Mouse (Mus musculus) MEL (cell line): ENCODE measurements at regions not wholly inside any gene's neighbourhood (a gene's known extent, or its start where the extent isn't known, plus 50 kb on each side); places are given as distances from the start of the nearest gene placed in this dataset.

Experiments
- DNase-seq: peaks from one replicate; pipeline ENCODE4 v3.0.0; 2011; ENCODE audit warnings: low read depth, low spot score
- H3K27ac ChIP-seq: 2 replicates; pipeline ENCODE4 v1.5.1; 2012; ENCODE audit warnings: low read depth, mild to moderate bottlenecking, control low read depth, low read length, moderate library complexity; ENCODE audit not compliant: control insufficient read depth
- H3K27me3 ChIP-seq, 2 experiments: fragments of 150-350 bp in 1 of 2; sonication (generic) in 1 of 2; 2 replicates each; pipeline ENCODE4 v1.6.1; 2012; ENCODE audit warnings: low read length in 2 of 2, mild to moderate bottlenecking in 2 of 2, improper control_type of control experiment in 1 of 2, moderate library complexity in 1 of 2; ENCODE audit not compliant: insufficient read depth in 2 of 2, control insufficient read depth in 1 of 2
- H3K36me3 ChIP-seq, 2 experiments: 2 replicates each; pipeline ENCODE4 v1.6.1; 2012 to 2014; ENCODE audit warnings: low read length in 2 of 2, improper control_type of control experiment in 1 of 2, inconsistent platforms in 1 of 2, mild to moderate bottlenecking in 1 of 2; ENCODE audit not compliant: insufficient read depth in 2 of 2, control insufficient read depth in 1 of 2
- H3K4me1 ChIP-seq, 2 experiments: fragments of 150-350 bp in 1 of 2; sonication (generic) in 1 of 2; 2 replicates each; pipeline ENCODE4 v1.6.1; 2012; ENCODE audit warnings: low read length in 2 of 2, improper control_type of control experiment in 1 of 2, mild to moderate bottlenecking in 1 of 2; ENCODE audit not compliant: insufficient read depth in 2 of 2, control insufficient read depth in 1 of 2
- H3K4me3 ChIP-seq, 2 experiments: fragments of 150-350 bp in 1 of 2; sonication (generic) in 1 of 2; 2 replicates each; pipeline ENCODE4 v1.5.1; 2012; ENCODE audit warnings: low read depth in 2 of 2, low read length in 2 of 2, mild to moderate bottlenecking in 2 of 2, moderate library complexity in 2 of 2, control low read depth in 1 of 2, improper control_type of control experiment in 1 of 2; ENCODE audit not compliant: control insufficient read depth in 1 of 2, insufficient read depth in 1 of 2
- H3K79me2 ChIP-seq: 2 replicates; pipeline ENCODE4 v1.6.1; 2012; ENCODE audit warnings: mild to moderate bottlenecking, low read length, moderate library complexity; ENCODE audit not compliant: control insufficient read depth, poor library complexity, insufficient read depth
- H3K9ac ChIP-seq: 2 replicates; pipeline ENCODE4 v1.6.1; 2012; ENCODE audit warnings: low read depth, mild to moderate bottlenecking, control low read depth, low read length, moderate library complexity; ENCODE audit not compliant: control insufficient read depth, poor library complexity, severe bottlenecking
- H3K9me3 ChIP-seq: fragments of 150-350 bp; sonication (generic); replicated peaks from 2 replicates; pipeline ENCODE4 v1.6.1; 2012; ENCODE audit warnings: mild to moderate bottlenecking, low read length, improper control_type of control experiment, moderate library complexity; ENCODE audit not compliant: insufficient read depth
- BHLHE40 ChIP-seq: IDR thresholded peaks from 2 replicates; pipeline ENCODE4 v1.6.1; 2012; ENCODE audit warnings: low read depth, mild to moderate bottlenecking, inconsistent platforms, low read length, improper control_type of control experiment, borderline replicate concordance
- CHD1 ChIP-seq: IDR thresholded peaks from 2 replicates; pipeline ENCODE4 v1.6.1; 2012; ENCODE audit warnings: low read depth, mild to moderate bottlenecking, inconsistent platforms, low read length, improper control_type of control experiment
- CHD2 ChIP-seq: IDR thresholded peaks from 2 replicates; pipeline ENCODE4 v1.6.1; 2011; ENCODE audit warnings: low read length, improper control_type of control experiment
- CTCF ChIP-seq, 3 experiments: IDR thresholded peaks in 2 of 3; conservative IDR thresholded peaks in 1 of 3; 2 replicates each; pipeline ENCODE4 v1.5.1; 2011 to 2012; ENCODE audit warnings: low read length in 3 of 3, low read depth in 2 of 3, mild to moderate bottlenecking in 2 of 3, improper control_type of control experiment in 1 of 3, inconsistent platforms in 1 of 3, mixed read lengths in 1 of 3, moderate library complexity in 1 of 3; ENCODE audit not compliant: control insufficient read depth in 1 of 3, insufficient read depth in 1 of 3, poor library complexity in 1 of 3, severe bottlenecking in 1 of 3
- E2F4 ChIP-seq: IDR thresholded peaks from 2 replicates; pipeline ENCODE4 v1.6.1; 2011; ENCODE audit warnings: low read depth, low read length, improper control_type of control experiment, borderline replicate concordance
- ELF1 ChIP-seq: IDR thresholded peaks from 2 replicates; pipeline ENCODE4 v1.6.1; 2014; ENCODE audit warnings: low read depth, mild to moderate bottlenecking, inconsistent platforms, low read length, improper control_type of control experiment, moderate library complexity
- EP300 ChIP-seq, 2 experiments: IDR thresholded peaks; 2 replicates each; pipeline ENCODE4 v1.6.1; 2011; ENCODE audit warnings: improper control_type of control experiment in 2 of 2, low read length in 2 of 2, low read depth in 1 of 2, mild to moderate bottlenecking in 1 of 2
- GABPA ChIP-seq: IDR thresholded peaks from 2 replicates; pipeline ENCODE4 v1.6.1; 2012; ENCODE audit warnings: low read depth, mild to moderate bottlenecking, inconsistent platforms, low read length, improper control_type of control experiment, moderate library complexity
- HCFC1 ChIP-seq: IDR thresholded peaks from 2 replicates; pipeline ENCODE4 v1.6.1; 2012; ENCODE audit warnings: low read depth, mild to moderate bottlenecking, inconsistent platforms, low read length, improper control_type of control experiment, moderate library complexity
- KAT2A ChIP-seq: conservative IDR thresholded peaks from 2 replicates; pipeline ENCODE4 v1.6.1; 2012; ENCODE audit warnings: low read depth, low read length, improper control_type of control experiment, inconsistent platforms
- MAFK ChIP-seq: IDR thresholded peaks from 2 replicates; pipeline ENCODE4 v1.6.1; 2011; ENCODE audit warnings: low read depth, mild to moderate bottlenecking, low read length, improper control_type of control experiment, borderline replicate concordance
- MAX ChIP-seq: IDR thresholded peaks from 2 replicates; pipeline ENCODE4 v1.6.1; 2011; ENCODE audit warnings: low read length, improper control_type of control experiment
- MAZ ChIP-seq: IDR thresholded peaks from 2 replicates; pipeline ENCODE4 v1.6.1; 2012; ENCODE audit warnings: low read depth, mild to moderate bottlenecking, inconsistent platforms, low read length, improper control_type of control experiment
- MEF2A ChIP-seq: IDR thresholded peaks from 2 replicates; pipeline ENCODE4 v1.6.1; 2014; ENCODE audit warnings: low read depth, mild to moderate bottlenecking, inconsistent platforms, low read length, improper control_type of control experiment; ENCODE audit not compliant: poor library complexity, insufficient replicate concordance, severe bottlenecking; ENCODE audit errors: extremely low read depth
- POLR2AphosphoS2 ChIP-seq: IDR thresholded peaks from 2 replicates; pipeline ENCODE4 v1.6.1; 2011; ENCODE audit warnings: low read length, improper control_type of control experiment
- RAD21 ChIP-seq: IDR thresholded peaks from 2 replicates; pipeline ENCODE4 v1.6.1; 2011; ENCODE audit warnings: mild to moderate bottlenecking, low read depth, low read length, improper control_type of control experiment
- RCOR1 ChIP-seq: IDR thresholded peaks from 2 replicates; pipeline ENCODE4 v1.6.1; 2012; ENCODE audit warnings: low read depth, mild to moderate bottlenecking, inconsistent platforms, low read length, improper control_type of control experiment
- TAL1 ChIP-seq: IDR thresholded peaks from 2 replicates; pipeline ENCODE4 v1.6.1; 2012; ENCODE audit warnings: mild to moderate bottlenecking, inconsistent platforms, low read length, moderate library complexity, mixed read lengths
- TCF12 ChIP-seq: IDR thresholded peaks from 2 replicates; pipeline ENCODE4 v1.6.1; 2014; ENCODE audit warnings: low read depth, mild to moderate bottlenecking, inconsistent platforms, low read length, improper control_type of control experiment, moderate library complexity
- UBTF ChIP-seq: IDR thresholded peaks from 2 replicates; pipeline ENCODE4 v1.6.1; 2012; ENCODE audit warnings: low read depth, mild to moderate bottlenecking, inconsistent platforms, low read length, improper control_type of control experiment, moderate library complexity, borderline replicate concordance; ENCODE audit not compliant: insufficient read depth
- USF2 ChIP-seq, 2 experiments: IDR thresholded peaks; 2 replicates each; pipeline ENCODE4 v1.6.1; 2011 to 2012; ENCODE audit warnings: improper control_type of control experiment in 2 of 2, low read length in 2 of 2, borderline replicate concordance in 1 of 2, inconsistent platforms in 1 of 2, low read depth in 1 of 2, mild to moderate bottlenecking in 1 of 2; ENCODE audit not compliant: insufficient read depth in 1 of 2
- ZKSCAN1 ChIP-seq: IDR thresholded peaks from 2 replicates; pipeline ENCODE4 v1.6.1; 2012; ENCODE audit warnings: low read depth, mild to moderate bottlenecking, inconsistent platforms, low read length, improper control_type of control experiment, moderate library complexity

- Histone ChIP-seq H3K27me3 (no peaks in the 10 kb centered on the region), H3K79me2 (no peaks in the 10 kb centered on the region), H3K4me3 (no peak overlapping the region), H3K9ac (no peak overlapping the region), H3K27ac (no peak overlapping the region), H3K36me3 (no peaks in the 10 kb centered on the region), H3K9me3 (no peaks in the 10 kb centered on the region), H3K4me1 (no peaks in the 10 kb centered on the region)
- DNase-seq = no peak
- TF ChIP-seq KAT2A (no peak), ELF1 (no peak), UBTF (no peak), RCOR1 (no peak), MAX (no peak)
These were observed 693.5 kb downstream of the Cypt12 start for GRCm38 (mm10) chr3:18641688-18642087.

- no peaks in the 10 kb centered on the region for H3K9me3 ChIP-seq
- H3K27me3 ChIP-seq = no peaks in the 10 kb centered on the region
- DNase-seq = no peak
- no peak overlapping the region for H3K27ac ChIP-seq
- no peak overlapping the region for H3K4me3 ChIP-seq
- no peak overlapping the region for H3K9ac ChIP-seq
- no peaks in the 10 kb centered on the region for H3K4me1 ChIP-seq
- no peaks in the 10 kb centered on the region for H3K36me3 ChIP-seq
- no peaks in the 10 kb centered on the region for H3K79me2 ChIP-seq
- TF ChIP-seq MAZ (no peak), ELF1 (no peak), UBTF (no peak), MAFK (no peak), CHD2 (no peak), E2F4 (no peak)
- TF ChIP-seq, all 39 proteins: peak for 0
These were observed 695.3 kb downstream of the Cypt12 start for GRCm38 (mm10) chr3:18643408-18644035.

GRCm38 (mm10) chr3:18645481-18645880 is 697.3 kb downstream of the Cypt12 start:
- no peak overlapping the region for H3K9ac ChIP-seq
- H3K4me3 ChIP-seq = no peak overlapping the region
- H3K9me3 ChIP-seq = no peaks in the 10 kb centered on the region
- H3K4me1 ChIP-seq = no peaks in the 10 kb centered on the region
- DNase-seq = no peak
- no peaks in the 10 kb centered on the region for H3K36me3 ChIP-seq
- no peaks in the 10 kb centered on the region for H3K27me3 ChIP-seq
- H3K27ac ChIP-seq = no peak overlapping the region
- TF ChIP-seq EP300 (IDR thresholded peaks at IDR 0.05; ENCODE audit: low read depth in 1 of 2, low read length in 2 of 2) (no peak), HCFC1 (no peak), E2F4 (no peak), CTCF (IDR thresholded peaks at IDR 0.05 in 2 of 3, conservative IDR thresholded peaks at IDR 0.05 in 1 of 3; ENCODE audit: control insufficient read depth in 1 of 3, insufficient read depth in 1 of 3, low read depth in 2 of 3, low read length in 3 of 3, poor library complexity in 1 of 3, severe bottlenecking in 1 of 3) (no peak), POLR2AphosphoS2 (no peak), KAT2A (no peak), RCOR1 (no peak), RAD21 (no peak), TAL1 (no peak), CHD2 (no peak), MAX (no peak), MEF2A (no peak), USF2 (IDR thresholded peaks at IDR 0.05; ENCODE audit: borderline replicate concordance in 1 of 2, insufficient read depth in 1 of 2, low read depth in 1 of 2, low read length in 2 of 2) (no peak), GABPA (no peak), ZKSCAN1 (no peak), BHLHE40 (no peak), TCF12 (no peak), CHD1 (no peak), ELF1 (no peak), MAZ (no peak)
- H3K79me2 ChIP-seq = no peaks in the 10 kb centered on the region
